Mouse (Mus musculus): ENCODE results near the gene Cdhr2. TPM values are rescaled to one million over a fixed set of nuclear protein-coding genes. Genes with fewer than 3 reads are reported as not detected.

The Cdhr2 gene
- total and polyA plus RNA-seq, 2 experiments from 2014 or later: 0.37 to 0.41 TPM

DNA sequence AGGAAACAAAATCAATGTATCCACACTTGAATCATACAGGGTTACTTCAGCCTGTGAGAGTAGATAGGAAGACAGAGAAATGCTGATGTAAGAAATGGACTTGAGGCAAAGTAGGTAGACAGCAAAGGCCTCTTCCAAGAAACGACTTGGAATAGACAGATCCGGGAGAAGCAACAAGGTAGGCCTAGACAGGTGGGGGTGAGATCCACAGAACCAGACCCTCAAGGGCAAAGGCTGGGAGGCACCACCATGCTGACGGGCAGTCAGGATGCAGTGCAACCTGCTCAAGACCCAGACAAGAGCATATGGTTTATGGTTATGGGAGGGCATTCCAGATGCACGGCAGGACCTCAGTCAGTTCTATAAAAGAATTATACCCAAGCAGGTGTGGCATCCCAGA lies 65.8 kb downstream of the Cdhr2 start:
- no peak for ATAC-seq
- H3K4me3 ChIP-seq (ENCODE audit: low read length): peak overlapping the region; percentile 62
- H3K27me3 ChIP-seq (ENCODE audit: insufficient read depth, low read length): no peaks in the 10 kb centered on the region
- H3K9me3 ChIP-seq (ENCODE audit: low read length): no peaks in the 10 kb centered on the region
- WGBS: 78% methylated on average over 4 of the region's 4 CpGs
- H3K27ac ChIP-seq: peak overlapping the region; percentile 82; the same call in 1 of the 2 replicates
- no peak for TF ChIP-seq CTCF (IDR thresholded peaks at IDR 0.05; ENCODE audit: low read depth)
- H3K36me3 ChIP-seq (ENCODE audit: insufficient read depth, low read length): no peaks in the 10 kb centered on the region
- DNase-seq (ENCODE audit: low spot score): no peak
- peak overlapping the region; percentile 70; the same call in 1 of the 2 replicates for H3K9ac ChIP-seq (replicated peaks; ENCODE audit: low read length)
- peak overlapping the region; percentile 67 for H3K4me2 ChIP-seq (ENCODE audit: low read depth, low read length)
- 0 out of 2 replicates have a peak, but pooled peaks cover 3% of the 10 kb centered on the region for H3K4me1 ChIP-seq (ENCODE audit: insufficient read depth, low read length)

DNA sequence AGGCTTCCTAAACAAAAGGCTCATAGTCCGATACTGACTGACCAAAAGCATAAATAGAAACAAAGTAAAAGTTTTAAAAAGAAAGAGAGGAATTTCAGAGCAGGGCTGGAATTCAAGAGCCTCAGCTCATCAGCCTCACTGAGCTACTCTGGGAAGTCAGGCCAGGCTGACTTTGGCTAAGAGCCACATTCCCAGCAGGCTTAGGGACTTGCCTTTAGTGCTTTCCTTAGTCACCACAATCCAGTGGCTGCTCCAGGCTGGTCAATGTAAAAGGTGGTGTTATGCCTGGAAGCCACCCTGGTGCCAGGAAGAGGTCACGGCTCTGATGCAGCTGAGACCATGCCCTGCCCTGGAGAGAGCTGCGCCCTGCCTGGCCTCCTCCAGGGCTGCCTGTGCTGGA lies 79.3 kb downstream of the Cdhr2 start:
- Histone ChIP-seq H3K9ac (replicated peaks; ENCODE audit: low read length) (no peak overlapping the region), H3K36me3 (ENCODE audit: insufficient read depth, low read length) (no peaks in the 10 kb centered on the region), H3K4me2 (ENCODE audit: low read depth, low read length) (no peak overlapping the region), H3K27me3 (ENCODE audit: insufficient read depth, low read length) (no peaks in the 10 kb centered on the region), H3K4me1 (ENCODE audit: insufficient read depth, low read length) (0 out of 2 replicates have a peak, but pooled peaks cover 5% of the 10 kb centered on the region), H3K27ac (0 out of 2 replicates have a peak overlapping the region, but pooled peaks have one; percentile 11), H3K4me3 (ENCODE audit: low read length) (no peak overlapping the region), H3K9me3 (ENCODE audit: low read length) (no peaks in the 10 kb centered on the region)
- no peak for TF ChIP-seq CTCF (IDR thresholded peaks at IDR 0.05; ENCODE audit: low read depth)
- ATAC-seq: peak; percentile 56; the same call in 1 of the 2 replicates
- DNase-seq (ENCODE audit: low spot score): peak; percentile 76
- 44% methylated on average over 3 of the region's 3 CpGs for WGBS

DNA sequence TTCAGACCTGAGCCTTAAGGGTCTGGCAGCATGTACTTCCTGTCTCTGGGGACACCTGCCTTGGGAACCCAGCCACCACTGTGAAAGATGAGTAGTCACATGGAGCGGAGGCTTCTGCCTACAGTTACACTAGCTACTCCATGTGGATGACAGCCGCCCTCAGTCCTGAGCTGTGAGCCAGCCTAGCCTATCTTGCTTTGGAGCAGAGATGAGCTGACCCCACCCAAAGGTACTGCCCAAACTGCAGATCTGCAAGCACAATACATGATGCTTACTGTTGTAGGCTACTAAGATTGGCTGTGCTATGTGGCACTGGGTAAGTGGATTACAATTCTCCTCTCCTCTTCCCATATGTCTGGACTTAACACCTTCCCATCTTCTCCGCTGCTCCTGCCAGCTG lies 79.8 kb downstream of the Cdhr2 start:
- WGBS: 76% methylated on average over 3 of the region's 3 CpGs
- Histone ChIP-seq H3K27ac (0 out of 2 replicates have a peak overlapping the region, but pooled peaks have one; percentile 11), H3K4me3 (ENCODE audit: low read length) (no peak overlapping the region), H3K36me3 (ENCODE audit: insufficient read depth, low read length) (no peaks in the 10 kb centered on the region), H3K4me2 (ENCODE audit: low read depth, low read length) (no peak overlapping the region), H3K27me3 (ENCODE audit: insufficient read depth, low read length) (no peaks in the 10 kb centered on the region), H3K9me3 (ENCODE audit: low read length) (no peaks in the 10 kb centered on the region), H3K9ac (replicated peaks; ENCODE audit: low read length) (no peak overlapping the region), H3K4me1 (ENCODE audit: insufficient read depth, low read length) (0 out of 2 replicates have a peak, but pooled peaks cover 5% of the 10 kb centered on the region)
- DNase-seq (ENCODE audit: low spot score) (no peak), ATAC-seq (peak; percentile 47; the same call in 1 of the 2 replicates)
- no peak for TF ChIP-seq CTCF (IDR thresholded peaks at IDR 0.05; ENCODE audit: low read depth)

DNA sequence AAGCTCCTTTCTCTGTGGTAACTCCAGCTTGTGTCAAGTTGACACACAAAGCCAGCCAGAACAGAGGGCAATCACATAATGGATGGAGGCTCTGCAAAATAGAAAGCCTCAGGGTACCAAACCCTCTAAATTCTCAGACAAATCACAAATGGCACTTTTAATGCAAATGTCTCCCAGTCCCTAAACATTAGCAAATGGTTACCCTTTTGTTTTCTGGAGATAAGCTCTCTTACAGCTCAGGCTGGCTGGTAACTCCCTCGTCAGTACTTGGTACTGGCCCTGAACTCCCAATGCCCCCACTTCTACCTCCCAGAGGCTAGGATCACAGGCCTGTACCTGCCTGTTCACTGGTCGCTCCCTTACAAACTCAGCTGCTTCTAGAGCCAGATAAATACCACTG lies 82.0 kb downstream of the Cdhr2 start:
- H3K9ac ChIP-seq (replicated peaks; ENCODE audit: low read length): no peak overlapping the region
- ATAC-seq: no peak
- no peak for DNase-seq (ENCODE audit: low spot score)
- H3K36me3 ChIP-seq (ENCODE audit: insufficient read depth, low read length): no peaks in the 10 kb centered on the region
- H3K9me3 ChIP-seq (ENCODE audit: low read length): no peaks in the 10 kb centered on the region
- no peak for TF ChIP-seq CTCF (IDR thresholded peaks at IDR 0.05; ENCODE audit: low read depth)
- no peak overlapping the region for H3K4me2 ChIP-seq (ENCODE audit: low read depth, low read length)
- H3K4me3 ChIP-seq (ENCODE audit: low read length): no peak overlapping the region
- no peak overlapping the region for H3K27ac ChIP-seq
- no peaks in the 10 kb centered on the region for H3K27me3 ChIP-seq (ENCODE audit: insufficient read depth, low read length)
- WGBS: 53% methylated on average over 2 of the region's 2 CpGs
- 0 out of 2 replicates have a peak, but pooled peaks cover 5% of the 10 kb centered on the region for H3K4me1 ChIP-seq (ENCODE audit: insufficient read depth, low read length)

DNA sequence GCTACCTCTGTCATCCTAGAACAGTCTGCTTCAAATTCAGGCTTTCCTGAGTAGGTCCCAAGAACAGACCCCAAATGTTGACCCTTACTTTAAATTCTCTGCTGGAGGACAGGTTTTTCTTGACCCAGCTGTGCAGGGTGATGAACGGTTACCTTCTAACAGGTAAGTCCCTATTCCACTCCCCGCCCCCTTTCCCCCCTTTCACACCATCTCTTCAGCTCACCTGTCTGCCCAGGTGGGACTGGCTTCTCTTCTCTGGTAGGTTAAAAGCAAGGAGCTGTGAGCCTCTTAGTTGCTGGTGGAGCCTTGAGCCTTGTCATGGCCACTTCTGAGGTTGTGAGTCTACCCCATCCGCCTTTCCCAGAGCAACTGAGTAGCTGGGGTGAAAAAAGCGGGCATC lies 82.4 kb downstream of the Cdhr2 start, which contains the start of gene Eif4e1b:
Gene Eif4e1b (plus strand): TSS at position 301 of the 400 bp plus-strand sequence.
- no peak within 1 kb of the TSS for H3K4me2 ChIP-seq (ENCODE audit: low read depth, low read length)
- H3K9ac ChIP-seq (replicated peaks; ENCODE audit: low read length): no peak within 1 kb of the TSS
- no peak within 1 kb of the TSS for H3K27ac ChIP-seq
- H3K27me3 ChIP-seq (ENCODE audit: insufficient read depth, low read length): no peaks in the 10 kb centered on the region
- no peaks in the 10 kb centered on the region for H3K9me3 ChIP-seq (ENCODE audit: low read length)
- TF ChIP-seq CTCF (IDR thresholded peaks at IDR 0.05; ENCODE audit: low read depth): no peak
- no peaks in the 10 kb centered on the region for H3K36me3 ChIP-seq (ENCODE audit: insufficient read depth, low read length)
- no peak for DNase-seq (ENCODE audit: low spot score)
- 0 out of 2 replicates have a peak, but pooled peaks cover 5% of the 10 kb centered on the region for H3K4me1 ChIP-seq (ENCODE audit: insufficient read depth, low read length)
- no peak for ATAC-seq
- no peak within 1 kb of the TSS for H3K4me3 ChIP-seq (ENCODE audit: low read length)
- whole genome bisulfite sequencing: 90% methylated on average over 4 of the region's 4 CpGs

Other genes with a start within 250 kb of the Cdhr2 start
- 67.2 and 120 TPM in 2 replicates for gene Thoc3, start 232.6 kb upstream of the Cdhr2 start, total RNA-seq (2014; rRNA removed)
- 107 and 108 TPM in 2 replicates for gene Thoc3, start 232.6 kb upstream of the Cdhr2 start, polyA plus RNA-seq (2015; fragmentation: Nextera tagmentation; extraction: Ambion mirVana)
- gene Simc1, start 197.7 kb upstream of the Cdhr2 start, total RNA-seq (2014; rRNA removed): 17.1 and 18.3 TPM in 2 replicates
- 9.3 and 9.5 TPM in 2 replicates for gene Simc1, start 197.7 kb upstream of the Cdhr2 start, polyA plus RNA-seq (2015; fragmentation: Nextera tagmentation; extraction: Ambion mirVana)
- 248 and 278 TPM in 2 replicates for gene 4833439L19Rik, start 136.0 kb upstream of the Cdhr2 start, total RNA-seq (2014; rRNA removed)
- gene 4833439L19Rik, start 136.0 kb upstream of the Cdhr2 start, polyA plus RNA-seq (2015; fragmentation: Nextera tagmentation; extraction: Ambion mirVana): 221 and 231 TPM in 2 replicates
- gene Arl10, start 126.4 kb upstream of the Cdhr2 start, total RNA-seq (2014; rRNA removed): 159 and 240 TPM in 2 replicates
- 66.3 and 69.7 TPM in 2 replicates for gene Arl10, start 126.4 kb upstream of the Cdhr2 start, polyA plus RNA-seq (2015; fragmentation: Nextera tagmentation; extraction: Ambion mirVana)
- gene Nop16, start 111.4 kb upstream of the Cdhr2 start, total RNA-seq (2014; rRNA removed): 19.7 and 24.5 TPM in 2 replicates
- 49.9 and 53.0 TPM in 2 replicates for gene Nop16, start 111.4 kb upstream of the Cdhr2 start, polyA plus RNA-seq (2015; fragmentation: Nextera tagmentation; extraction: Ambion mirVana)
- 177 and 187 TPM in 2 replicates for gene Higd2a, start 111.3 kb upstream of the Cdhr2 start, total RNA-seq (2014; rRNA removed)
- gene Higd2a, start 111.3 kb upstream of the Cdhr2 start, polyA plus RNA-seq (2015; fragmentation: Nextera tagmentation; extraction: Ambion mirVana): 355 and 362 TPM in 2 replicates
- gene Cltb, start 90.1 kb upstream of the Cdhr2 start, total RNA-seq (2014; rRNA removed): 184 and 189 TPM in 2 replicates
- 312 and 318 TPM in 2 replicates for gene Cltb, start 90.1 kb upstream of the Cdhr2 start, polyA plus RNA-seq (2015; fragmentation: Nextera tagmentation; extraction: Ambion mirVana)
- gene Faf2, start 79.7 kb upstream of the Cdhr2 start, total RNA-seq (2014; rRNA removed): 39.5 and 41.9 TPM in 2 replicates
- 64.0 and 65.0 TPM in 2 replicates for gene Faf2, start 79.7 kb upstream of the Cdhr2 start, polyA plus RNA-seq (2015; fragmentation: Nextera tagmentation; extraction: Ambion mirVana)
- 73.1 and 74.8 TPM in 2 replicates for gene Rnf44, start 7.6 kb upstream of the Cdhr2 start, total RNA-seq (2014; rRNA removed)
- gene Rnf44, start 7.6 kb upstream of the Cdhr2 start, polyA plus RNA-seq (2015; fragmentation: Nextera tagmentation; extraction: Ambion mirVana): 48.8 and 60.1 TPM in 2 replicates
- gene Gprin1, start 48.4 kb downstream of the Cdhr2 start, total RNA-seq (2014; rRNA removed): 146 and 153 TPM in 2 replicates
- 18.3 and 19.9 TPM in 2 replicates for gene Gprin1, start 48.4 kb downstream of the Cdhr2 start, polyA plus RNA-seq (2015; fragmentation: Nextera tagmentation; extraction: Ambion mirVana)
- 96.8 and 111 TPM in 2 replicates for gene Sncb, start 65.1 kb downstream of the Cdhr2 start, total RNA-seq (2014; rRNA removed)
- 202 and 222 TPM in 2 replicates for gene Sncb, start 65.1 kb downstream of the Cdhr2 start, polyA plus RNA-seq (2015; fragmentation: Nextera tagmentation; extraction: Ambion mirVana)
- not detected in 2 replicates for gene Eif4e1b, start 82.5 kb downstream of the Cdhr2 start, total RNA-seq (2014; rRNA removed)
- not detected in 2 replicates for gene Eif4e1b, start 82.5 kb downstream of the Cdhr2 start, polyA plus RNA-seq (2015; fragmentation: Nextera tagmentation; extraction: Ambion mirVana)
- gene Tspan17, start 87.9 kb downstream of the Cdhr2 start, total RNA-seq (2014; rRNA removed): 53.2 and 60.5 TPM in 2 replicates
- 143 and 153 TPM in 2 replicates for gene Tspan17, start 87.9 kb downstream of the Cdhr2 start, polyA plus RNA-seq (2015; fragmentation: Nextera tagmentation; extraction: Ambion mirVana)
- gene Unc5a, start 247.9 kb downstream of the Cdhr2 start, total RNA-seq (2014; rRNA removed): 49.9 and 53.0 TPM in 2 replicates
- 10.5 and 11.7 TPM in 2 replicates for gene Unc5a, start 247.9 kb downstream of the Cdhr2 start, polyA plus RNA-seq (2015; fragmentation: Nextera tagmentation; extraction: Ambion mirVana)

Data from hindbrain, postnatal 0 days (tissue).